Mouse (Mus musculus) embryonic stem cell, embryonic (primary cell): ENCODE measurements around the gene Plcb1.

Experiments used
- CTCF ChIA-PET, 4 experiments: fragments of 300-600 bp in 2 of 4; fragments of 350-600 bp in 2 of 4; sonication (Branson Sonifier 250); formaldehyde crosslinking; loops; one replicate each; lab custom pipeline; 2022; ENCODE audit warnings: inconsistent platforms in 2 of 4; lab: Charles Lee
- POLR2A ChIA-PET, 4 experiments: fragments of 300-600 bp in 2 of 4; fragments of 350-600 bp in 2 of 4; sonication (Branson Sonifier 250); formaldehyde crosslinking; loops; one replicate each; lab custom pipeline; 2022; ENCODE audit warnings: antibody characterized with exemption in 4 of 4, inconsistent platforms in 1 of 4; lab: Charles Lee

Gene Plcb1

DNA sequence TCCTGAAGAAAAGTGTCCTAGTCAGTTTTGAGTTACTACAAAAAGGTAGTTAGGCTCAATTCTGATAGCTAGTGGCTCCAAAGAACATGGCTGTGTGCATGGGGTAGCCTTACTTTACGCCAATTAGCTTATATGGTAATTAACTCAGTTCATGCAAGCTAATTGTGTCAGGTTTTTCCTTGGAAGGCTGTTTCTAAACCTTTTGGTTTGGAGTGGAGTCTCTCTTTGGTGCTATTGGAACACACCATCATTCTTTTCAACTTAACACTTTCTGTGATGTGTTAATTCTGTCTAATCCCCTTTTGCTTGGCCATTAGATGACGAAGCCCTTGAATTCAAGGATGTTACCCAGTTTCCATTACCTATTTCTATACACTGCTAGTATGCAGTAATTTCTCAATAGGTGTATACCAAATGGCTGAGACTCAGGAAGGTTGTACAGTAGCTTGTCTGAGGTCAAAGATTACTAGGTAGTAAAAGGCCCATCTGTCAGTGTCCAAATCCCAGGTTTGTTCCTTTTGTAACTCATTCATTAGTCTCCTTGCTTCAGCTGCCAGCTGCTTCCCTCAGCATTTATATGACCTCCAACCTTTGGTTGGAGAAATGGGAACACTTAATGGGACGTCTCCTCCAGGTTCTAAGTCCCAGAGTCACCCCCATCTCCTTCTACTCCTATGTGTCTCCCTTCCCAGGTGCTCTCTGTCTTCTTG is 42.1 kb downstream of the Plcb1 start:
- CTCF ChIA-PET: no interaction called here
- POLR2A ChIA-PET: no interaction called here

DNA sequence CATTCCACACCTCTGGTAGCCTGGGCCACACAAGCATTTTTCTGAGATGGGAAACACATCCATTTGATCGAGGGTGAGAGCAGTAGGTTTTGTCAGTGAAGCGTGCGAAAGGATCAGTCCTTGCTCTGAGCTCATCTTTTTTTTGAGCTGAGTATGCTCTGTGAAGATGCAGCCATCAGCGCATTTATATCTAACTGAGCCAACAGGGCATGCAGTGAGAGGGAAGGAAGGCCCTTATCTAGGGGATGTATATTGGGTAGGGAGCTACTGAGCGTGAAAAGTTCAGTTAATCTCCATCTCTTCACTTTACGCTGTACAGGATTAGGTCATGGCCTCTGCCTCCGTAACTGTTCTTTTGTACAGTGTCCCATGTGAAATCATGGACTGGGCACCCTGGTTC is 46.0 kb downstream of the Plcb1 start:
- ChIA-PET POLR2A (interaction anchor here in 1 of 4 experiments (1.5 kb wide), 1 partner anchor 10 kb away, joined by 3 read pairs; no protein-coding TSS in a partner anchor), CTCF (interaction anchor here in 1 of 4 experiments (0.6 kb wide), 1 partner anchor 15 kb away, joined by 3 read pairs; no protein-coding TSS in a partner anchor)

DNA sequence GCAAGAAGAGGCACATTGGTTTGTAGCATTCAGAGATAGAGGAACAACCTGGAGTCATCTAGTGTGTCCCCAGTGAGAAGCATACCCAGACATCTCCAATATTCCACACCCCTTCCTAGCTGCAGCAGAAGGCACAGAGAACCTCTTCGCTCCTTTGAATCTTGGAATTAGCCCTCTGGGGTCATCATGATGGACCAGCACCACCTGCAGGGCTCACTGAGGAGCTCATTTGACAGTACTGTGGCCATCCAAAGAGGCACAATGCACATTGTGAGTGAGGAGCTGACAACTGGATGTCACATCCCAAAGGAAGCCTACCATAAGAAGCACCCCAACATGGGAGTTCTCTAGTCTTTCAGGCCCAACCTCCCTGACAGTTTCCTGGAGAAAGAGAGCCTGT is 50.2 kb downstream of the Plcb1 start:
- CTCF ChIA-PET: no interaction called here
- POLR2A ChIA-PET: interaction anchor here in 1 of 4 experiments (0.7 kb wide), 1 partner anchor 341 kb away, joined by 3 read pairs; no protein-coding TSS in a partner anchor

- CTCF ChIA-PET: interaction anchor here in 1 of 4 experiments (0.6 kb wide), 1 partner anchor 1805 kb away, joined by 3 read pairs; no protein-coding TSS in a partner anchor
These were observed 52.3 kb downstream of the Plcb1 start for GRCm38 (mm10) chr2:134838185-134838584.

DNA sequence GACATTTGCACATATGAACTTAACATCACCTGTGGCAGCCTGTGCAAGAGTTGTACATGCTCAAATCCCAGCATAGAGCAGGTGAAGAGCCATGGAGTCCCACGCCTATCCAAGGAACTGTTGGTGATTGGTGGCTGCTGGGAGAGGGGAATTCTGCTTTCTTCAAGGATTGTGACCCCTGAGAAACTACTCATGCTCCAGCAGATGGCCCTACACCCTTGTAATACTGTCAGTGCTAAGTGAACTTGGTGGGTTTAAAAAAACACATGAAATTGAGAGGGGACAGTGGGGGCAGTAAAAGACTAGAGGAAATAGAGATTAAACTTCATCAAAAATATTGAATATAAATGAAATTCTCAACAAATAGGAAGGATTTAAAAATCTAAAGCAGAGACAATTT is 53.0 kb downstream of the Plcb1 start:
- POLR2A ChIA-PET: no interaction called here
- CTCF ChIA-PET: interaction anchor here in 1 of 4 experiments (0.6 kb wide), 1 partner anchor 1804 kb away, joined by 3 read pairs; no protein-coding TSS in a partner anchor

More at GRCm38 (mm10) chr2:134838185-134838584, 52.3 kb downstream of the Plcb1 start:
- POLR2A ChIA-PET: no interaction called here

DNA sequence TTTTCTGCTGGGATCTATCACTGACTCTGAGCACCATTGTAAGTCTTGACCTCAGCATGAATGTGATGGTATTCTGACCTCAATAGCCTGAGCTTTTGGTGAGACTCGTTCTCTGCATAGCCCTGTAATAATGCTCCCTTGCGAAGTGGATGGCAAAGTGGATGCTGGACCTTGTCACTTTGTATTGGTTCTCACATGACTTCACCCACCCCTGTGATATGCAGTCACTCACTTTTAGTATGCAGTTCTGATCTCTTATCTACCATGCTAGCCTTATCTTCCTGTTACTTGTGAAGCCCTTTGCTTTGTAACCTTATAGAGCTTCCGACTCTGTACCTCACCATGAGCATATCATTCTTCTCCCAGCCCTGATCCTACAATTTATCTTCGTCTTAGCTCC is 57.0 kb downstream of the Plcb1 start:
- CTCF ChIA-PET: no interaction called here
- POLR2A ChIA-PET: no interaction called here

GRCm38 (mm10) chr2:134844391-134845238 is 58.7 kb downstream of the Plcb1 start:
- POLR2A ChIA-PET: interaction anchor here in 1 of 4 experiments (0.7 kb wide), 1 partner anchor 8 kb away, joined by 3 read pairs; no protein-coding TSS in a partner anchor
- CTCF ChIA-PET: no interaction called here

GRCm38 (mm10) chr2:134845239-134845738 is 59.4 kb downstream of the Plcb1 start:
- CTCF ChIA-PET: no interaction called here
- POLR2A ChIA-PET: interaction anchor here in 1 of 4 experiments (0.7 kb wide), 1 partner anchor 9 kb away, joined by 3 read pairs; no protein-coding TSS in a partner anchor

DNA sequence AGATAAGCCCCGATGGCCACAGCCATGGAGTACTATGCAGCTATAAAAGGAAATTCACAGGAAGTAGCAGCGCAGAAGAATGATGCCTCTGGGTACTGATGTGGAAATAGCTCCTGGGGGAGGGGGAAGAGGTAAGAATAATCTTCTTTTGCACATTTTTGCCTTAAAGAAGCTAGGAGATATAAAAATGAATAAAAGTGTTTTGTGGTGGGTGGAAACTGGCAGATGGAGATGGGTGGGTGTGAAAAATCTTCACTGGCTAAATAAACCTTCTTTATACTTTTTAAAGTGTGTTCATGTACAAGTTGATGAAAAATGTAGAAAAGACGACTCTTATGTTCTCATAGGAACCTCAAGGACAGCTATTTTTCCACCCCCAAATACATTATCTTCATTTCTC is 60.7 kb downstream of the Plcb1 start:
- CTCF ChIA-PET: no interaction called here
- POLR2A ChIA-PET: no interaction called here

GRCm38 (mm10) chr2:134851189-134852171 is 65.6 kb downstream of the Plcb1 start:
- ChIA-PET CTCF (no interaction called here), POLR2A (no interaction called here)

DNA sequence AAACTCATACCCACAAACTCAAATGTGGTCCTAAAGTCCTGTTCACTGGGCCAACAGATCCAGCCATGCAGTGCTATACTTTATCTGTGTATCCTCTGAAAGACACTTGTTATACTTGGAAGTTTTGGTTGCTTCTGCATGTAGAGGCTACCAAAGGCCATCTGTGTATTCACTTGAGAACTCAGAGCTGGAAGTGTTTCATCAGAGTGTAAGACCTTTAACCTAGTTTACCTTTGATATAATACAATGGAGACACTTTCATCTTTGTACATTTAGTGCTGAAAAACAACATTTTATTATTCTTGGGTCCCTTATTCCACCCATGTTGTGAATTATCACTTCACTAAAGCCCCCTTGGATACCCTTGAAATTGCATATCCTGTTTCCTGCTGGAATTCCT is 70.4 kb downstream of the Plcb1 start:
- ChIA-PET POLR2A (no interaction called here), CTCF (no interaction called here)

- ChIA-PET POLR2A (no interaction called here), CTCF (no interaction called here)
These were observed 70.8 kb downstream of the Plcb1 start for GRCm38 (mm10) chr2:134856691-134857090.

DNA sequence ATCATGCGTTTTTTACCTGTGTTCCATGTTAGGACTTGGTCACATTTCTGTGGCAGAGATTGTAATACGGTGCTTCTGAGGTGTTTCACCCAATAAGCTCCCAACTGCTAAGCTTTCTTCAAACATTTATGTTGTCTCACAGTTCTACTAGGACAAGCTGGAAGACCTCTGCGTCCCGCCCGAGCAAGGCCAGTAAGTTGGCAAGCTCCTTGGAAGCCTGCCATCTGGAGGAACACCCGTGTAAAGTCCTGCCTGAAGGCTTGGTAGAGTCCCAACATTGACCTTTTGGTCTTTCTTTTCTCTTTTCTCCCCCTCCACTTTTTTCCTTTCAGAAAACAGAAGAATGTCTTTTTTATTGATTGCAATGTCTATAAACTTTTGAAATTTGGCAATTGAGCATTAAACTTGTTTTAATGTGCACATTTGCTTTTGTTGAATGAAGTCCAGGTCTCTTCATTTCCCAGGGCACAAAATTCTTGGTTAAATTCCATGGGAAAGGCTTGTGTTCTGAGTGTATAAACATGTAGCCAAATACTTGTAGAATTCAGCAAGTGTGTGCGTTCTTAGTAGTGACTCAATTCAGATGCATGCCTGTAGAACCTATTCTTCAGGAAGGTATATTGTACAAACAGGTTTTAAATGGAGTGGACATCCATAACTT is 79.2 kb downstream of the Plcb1 start:
- ChIA-PET POLR2A (no interaction called here), CTCF (interaction anchor here in 1 of 4 experiments (0.6 kb wide), 1 partner anchor 463 kb away, joined by 5 read pairs; no protein-coding TSS in a partner anchor)

- ChIA-PET POLR2A (no interaction called here), CTCF (no interaction called here)
These were observed 81.5 kb downstream of the Plcb1 start for GRCm38 (mm10) chr2:134867381-134867780.

GRCm38 (mm10) chr2:134871692-134872489 is 86.0 kb downstream of the Plcb1 start:
- ChIA-PET CTCF (no interaction called here), POLR2A (no interaction called here)

GRCm38 (mm10) chr2:134872490-134872781 is 86.6 kb downstream of the Plcb1 start:
- CTCF ChIA-PET: no interaction called here
- POLR2A ChIA-PET: no interaction called here

DNA sequence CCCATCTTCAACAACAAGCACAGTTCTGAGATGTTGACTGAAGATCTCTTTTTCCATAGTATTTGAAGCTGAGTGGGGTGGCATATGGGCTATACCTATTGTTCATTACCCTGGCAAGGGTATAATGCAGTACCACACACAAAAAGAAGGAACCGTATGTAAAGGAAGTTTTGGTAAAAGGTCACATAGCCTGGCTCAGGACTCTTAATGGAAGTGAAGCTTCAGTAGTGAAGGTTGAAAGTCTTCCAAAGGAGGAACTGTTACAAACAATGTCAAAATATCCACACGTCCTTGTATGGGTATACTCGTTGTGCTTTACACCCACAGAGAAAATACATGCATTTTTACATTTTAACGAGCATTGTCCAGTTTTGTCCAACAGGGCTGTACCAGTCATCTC is 91.3 kb downstream of the Plcb1 start:
- POLR2A ChIA-PET: no interaction called here

More for the DNA sequence above, 91.3 kb downstream of the Plcb1 start:
- CTCF ChIA-PET: no interaction called here
